Mouse (Mus musculus): ENCODE measurements around the gene Adipor2. TPM values are rescaled to one million over a fixed set of nuclear protein-coding genes. Genes with fewer than 3 reads are reported as not detected.

The Adipor2 gene
- total RNA-seq, 1 experiment = 59.4 TPM

GRCm38 (mm10) chr6:119320481-119320880, 97.0 kb downstream of the Adipor2 start:
- H3K9ac ChIP-seq (ENCODE audit: insufficient read depth, low read depth, low read length, poor library complexity, severe bottlenecking) = no peak overlapping the region
- no peak overlapping the region for H3K4me3 ChIP-seq (ENCODE audit: insufficient read depth in 1 of 2, low read depth in 1 of 2, low read length in 2 of 2, poor library complexity in 1 of 2, severe bottlenecking in 1 of 2)
- H3K36me3 ChIP-seq (ENCODE audit: control insufficient read depth, insufficient read depth, low read length, poor library complexity, severe bottlenecking) = no peaks in the 10 kb centered on the region
- H3K27ac ChIP-seq (ENCODE audit: insufficient read depth, low read depth, low read length, poor library complexity, severe bottlenecking) = no peak overlapping the region
- TF ChIP-seq HCFC1 (IDR thresholded peaks at IDR 0.05; ENCODE audit: borderline replicate concordance, insufficient read depth, low read length) (no peak), ZC3H11A (IDR thresholded peaks at IDR 0.05; ENCODE audit: borderline replicate concordance, low read depth, low read length) (no peak), ZNF384 (IDR thresholded peaks at IDR 0.05; ENCODE audit: low read depth, low read length) (no peak), MAFK (IDR thresholded peaks at IDR 0.05; ENCODE audit: insufficient read depth, low read depth, low read length) (no peak), CHD2 (IDR thresholded peaks at IDR 0.05; ENCODE audit: low read depth, low read length) (no peak)
- in situ Hi-C loops (cut with MboI; ENCODE audit: low sequenced_read_pairs in 2 of 2, unreplicated experiment in 2 of 2) = no loop called here
- peak; percentile 59 for DNase-seq (ENCODE audit: low read depth, low spot score)
- no peaks in the 10 kb centered on the region for H3K9me3 ChIP-seq (ENCODE audit: control insufficient read depth, insufficient read depth, low read depth, low read length)
- peaks cover 5 to 18% of the 10 kb centered on the region in 2 experiments; a peak in 3 of 4 replicates for H3K4me1 ChIP-seq (ENCODE audit: control insufficient read depth in 2 of 2, insufficient read depth in 2 of 2, low read length in 2 of 2, poor library complexity in 1 of 2)

- no peak overlapping the region for H3K9ac ChIP-seq (ENCODE audit: insufficient read depth, low read depth, low read length, poor library complexity, severe bottlenecking)
- no peak overlapping the region for H3K27ac ChIP-seq (ENCODE audit: insufficient read depth, low read depth, low read length, poor library complexity, severe bottlenecking)
- H3K36me3 ChIP-seq (ENCODE audit: control insufficient read depth, insufficient read depth, low read length, poor library complexity, severe bottlenecking) = no peaks in the 10 kb centered on the region
- H3K4me3 ChIP-seq (ENCODE audit: insufficient read depth in 1 of 2, low read depth in 1 of 2, low read length in 2 of 2, poor library complexity in 1 of 2, severe bottlenecking in 1 of 2) = no peak overlapping the region
- no peaks in the 10 kb centered on the region for H3K9me3 ChIP-seq (ENCODE audit: control insufficient read depth, insufficient read depth, low read depth, low read length)
- peak; percentile 47 for DNase-seq (ENCODE audit: low read depth, low spot score)
- peaks cover 3 to 10% of the 10 kb centered on the region in 2 experiments; a peak in 2 of 4 replicates for H3K4me1 ChIP-seq (ENCODE audit: control insufficient read depth in 2 of 2, insufficient read depth in 2 of 2, low read length in 2 of 2, poor library complexity in 1 of 2)
- TF ChIP-seq CHD2 (IDR thresholded peaks at IDR 0.05; ENCODE audit: low read depth, low read length) (no peak), ZC3H11A (IDR thresholded peaks at IDR 0.05; ENCODE audit: borderline replicate concordance, low read depth, low read length) (0 out of 2 replicates have a peak, but pooled peaks have one; percentile 4)
- in situ Hi-C loops (cut with MboI; ENCODE audit: low sequenced_read_pairs in 2 of 2, unreplicated experiment in 2 of 2) = no loop called here
These were observed 98.1 kb downstream of the Adipor2 start for GRCm38 (mm10) chr6:119319358-119319757.

- TF ChIP-seq ZNF384 (IDR thresholded peaks at IDR 0.05; ENCODE audit: low read depth, low read length) (no peak), ZC3H11A (IDR thresholded peaks at IDR 0.05; ENCODE audit: borderline replicate concordance, low read depth, low read length) (no peak), MAFK (IDR thresholded peaks at IDR 0.05; ENCODE audit: insufficient read depth, low read depth, low read length) (no peak), HCFC1 (IDR thresholded peaks at IDR 0.05; ENCODE audit: borderline replicate concordance, insufficient read depth, low read length) (no peak), CHD2 (IDR thresholded peaks at IDR 0.05; ENCODE audit: low read depth, low read length) (no peak)
- H3K4me3 ChIP-seq (ENCODE audit: insufficient read depth in 1 of 2, low read depth in 1 of 2, low read length in 2 of 2, poor library complexity in 1 of 2, severe bottlenecking in 1 of 2) = no peak overlapping the region
- H3K4me1 ChIP-seq (ENCODE audit: control insufficient read depth in 2 of 2, insufficient read depth in 2 of 2, low read length in 2 of 2, poor library complexity in 1 of 2) = peaks cover 2 to 4% of the 10 kb centered on the region in 2 experiments; a peak in 1 of 4 replicates
- no peak overlapping the region for H3K9ac ChIP-seq (ENCODE audit: insufficient read depth, low read depth, low read length, poor library complexity, severe bottlenecking)
- H3K36me3 ChIP-seq (ENCODE audit: control insufficient read depth, insufficient read depth, low read length, poor library complexity, severe bottlenecking) = no peaks in the 10 kb centered on the region
- DNase-seq (ENCODE audit: low read depth, low spot score) = no peak
- no peaks in the 10 kb centered on the region for H3K9me3 ChIP-seq (ENCODE audit: control insufficient read depth, insufficient read depth, low read depth, low read length)
- in situ Hi-C loops (cut with MboI; ENCODE audit: low sequenced_read_pairs in 2 of 2, unreplicated experiment in 2 of 2) = no loop called here
- no peak overlapping the region for H3K27ac ChIP-seq (ENCODE audit: insufficient read depth, low read depth, low read length, poor library complexity, severe bottlenecking)
These were observed 98.8 kb downstream of the Adipor2 start for GRCm38 (mm10) chr6:119318732-119319131.

DNA sequence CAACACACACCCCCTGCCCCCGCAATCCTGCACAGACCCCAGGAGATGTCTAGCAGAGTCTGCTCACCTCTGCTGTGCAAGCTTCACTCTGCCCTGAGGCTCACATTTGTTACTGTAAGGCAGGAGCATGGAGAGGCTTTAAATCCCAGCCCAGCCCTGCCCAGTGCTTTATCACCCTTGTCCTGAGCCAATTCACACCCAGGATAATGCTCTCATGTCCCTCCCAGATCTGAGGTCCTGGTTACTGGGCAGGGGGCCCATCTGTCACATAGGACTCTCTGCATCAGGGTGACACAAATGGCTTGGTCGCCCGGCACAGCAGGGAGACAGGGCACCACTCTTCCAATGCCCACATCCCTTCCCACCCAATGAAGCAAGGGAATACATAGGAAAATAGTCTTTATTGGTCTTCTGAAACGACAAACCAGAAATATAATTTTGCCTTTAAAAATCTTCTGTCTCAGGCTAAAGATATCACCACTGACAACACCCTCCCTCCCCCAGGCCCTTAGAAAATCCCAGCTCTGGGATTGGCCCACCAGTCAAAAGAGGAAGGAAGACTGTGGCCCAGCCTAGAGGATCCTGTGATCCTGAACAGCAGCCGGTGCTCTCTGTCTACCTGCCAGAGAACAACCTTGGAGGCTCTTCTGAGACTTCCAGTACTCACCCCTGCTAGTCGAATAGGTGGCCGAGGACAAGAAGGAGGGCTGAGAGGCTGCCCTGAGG, 102.6 kb downstream of the Adipor2 start:
- TF ChIP-seq ZNF384 (IDR thresholded peaks at IDR 0.05; ENCODE audit: low read depth, low read length) (no peak), CHD2 (IDR thresholded peaks at IDR 0.05; ENCODE audit: low read depth, low read length) (no peak), HCFC1 (IDR thresholded peaks at IDR 0.05; ENCODE audit: borderline replicate concordance, insufficient read depth, low read length) (no peak), ZC3H11A (IDR thresholded peaks at IDR 0.05; ENCODE audit: borderline replicate concordance, low read depth, low read length) (no peak), MAFK (IDR thresholded peaks at IDR 0.05; ENCODE audit: insufficient read depth, low read depth, low read length) (no peak)
- Histone ChIP-seq H3K27ac (ENCODE audit: insufficient read depth, low read depth, low read length, poor library complexity, severe bottlenecking) (no peak overlapping the region), H3K4me3 (ENCODE audit: insufficient read depth in 1 of 2, low read depth in 1 of 2, low read length in 2 of 2, poor library complexity in 1 of 2, severe bottlenecking in 1 of 2) (no peak overlapping the region), H3K36me3 (ENCODE audit: control insufficient read depth, insufficient read depth, low read length, poor library complexity, severe bottlenecking) (no peaks in the 10 kb centered on the region), H3K4me1 (ENCODE audit: control insufficient read depth in 2 of 2, insufficient read depth in 2 of 2, low read length in 2 of 2, poor library complexity in 1 of 2) (no peaks in the 10 kb centered on the region; a peak in 1 of 4 replicates), H3K9me3 (ENCODE audit: control insufficient read depth, insufficient read depth, low read depth, low read length) (no peaks in the 10 kb centered on the region), H3K9ac (ENCODE audit: insufficient read depth, low read depth, low read length, poor library complexity, severe bottlenecking) (no peak overlapping the region)
- DNase-seq (ENCODE audit: low read depth, low spot score) = no peak
- in situ Hi-C loops (cut with MboI; ENCODE audit: low sequenced_read_pairs in 2 of 2, unreplicated experiment in 2 of 2) = no loop called here
